Mouse (Mus musculus): Measurements from ENCODE around the gene Irx4.

DNA sequence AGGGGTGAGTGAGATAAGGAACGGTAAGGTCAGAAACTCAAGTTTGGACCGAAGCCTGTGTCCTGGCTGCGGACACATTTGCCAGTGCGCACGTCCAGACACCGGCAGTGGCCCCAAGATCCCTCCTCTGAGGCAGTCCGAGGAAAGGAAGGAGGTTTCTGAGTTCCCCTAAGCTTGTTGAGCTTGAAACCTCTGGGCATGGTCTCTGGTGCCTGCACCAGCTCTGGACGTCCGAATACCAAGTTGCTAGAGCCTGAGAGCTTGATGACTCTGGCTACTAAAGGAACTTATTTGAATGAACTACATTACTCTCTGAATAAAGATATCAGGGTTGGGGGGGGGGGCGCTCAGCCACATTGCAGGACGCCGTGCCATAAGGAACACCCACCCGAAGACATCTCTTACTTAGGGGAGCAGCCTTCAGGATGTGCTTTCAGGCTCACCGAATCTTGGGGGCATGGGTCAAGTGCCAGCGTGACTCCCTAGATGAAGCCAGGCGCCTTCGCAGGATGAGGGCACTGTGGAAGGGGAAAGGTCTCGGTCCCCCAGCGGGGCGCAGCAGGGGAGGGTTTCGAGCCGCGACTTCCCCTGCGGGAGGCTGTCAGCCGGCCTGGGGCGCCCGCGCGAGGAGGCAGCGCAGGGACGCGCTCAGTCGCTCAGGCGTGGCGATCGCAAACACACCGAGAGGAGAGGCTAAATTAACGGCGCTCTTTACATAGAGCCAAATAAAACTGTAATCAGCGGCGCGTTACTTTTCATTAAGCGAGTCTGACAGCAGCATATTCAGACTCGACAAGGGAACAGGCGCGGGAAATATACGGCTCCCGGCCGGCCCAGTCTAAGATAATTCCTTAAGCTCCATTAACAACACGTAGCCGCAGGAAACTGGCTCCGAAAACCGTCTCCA, 11.3 kb downstream of the Irx4 start:
- TF ChIP-seq POLR2A (IDR thresholded peaks at IDR 0.05; ENCODE audit: insufficient read length, low read depth) (no peak), MYOG (IDR thresholded peaks at IDR 0.05; ENCODE audit: control insufficient read depth in 1 of 3, insufficient read depth in 1 of 3, insufficient read length in 2 of 3, low read depth in 2 of 3) (no peak)
